Mouse (Mus musculus): ENCODE measurements around the gene Atp5g2.

Atp5g2 gene

DNA sequence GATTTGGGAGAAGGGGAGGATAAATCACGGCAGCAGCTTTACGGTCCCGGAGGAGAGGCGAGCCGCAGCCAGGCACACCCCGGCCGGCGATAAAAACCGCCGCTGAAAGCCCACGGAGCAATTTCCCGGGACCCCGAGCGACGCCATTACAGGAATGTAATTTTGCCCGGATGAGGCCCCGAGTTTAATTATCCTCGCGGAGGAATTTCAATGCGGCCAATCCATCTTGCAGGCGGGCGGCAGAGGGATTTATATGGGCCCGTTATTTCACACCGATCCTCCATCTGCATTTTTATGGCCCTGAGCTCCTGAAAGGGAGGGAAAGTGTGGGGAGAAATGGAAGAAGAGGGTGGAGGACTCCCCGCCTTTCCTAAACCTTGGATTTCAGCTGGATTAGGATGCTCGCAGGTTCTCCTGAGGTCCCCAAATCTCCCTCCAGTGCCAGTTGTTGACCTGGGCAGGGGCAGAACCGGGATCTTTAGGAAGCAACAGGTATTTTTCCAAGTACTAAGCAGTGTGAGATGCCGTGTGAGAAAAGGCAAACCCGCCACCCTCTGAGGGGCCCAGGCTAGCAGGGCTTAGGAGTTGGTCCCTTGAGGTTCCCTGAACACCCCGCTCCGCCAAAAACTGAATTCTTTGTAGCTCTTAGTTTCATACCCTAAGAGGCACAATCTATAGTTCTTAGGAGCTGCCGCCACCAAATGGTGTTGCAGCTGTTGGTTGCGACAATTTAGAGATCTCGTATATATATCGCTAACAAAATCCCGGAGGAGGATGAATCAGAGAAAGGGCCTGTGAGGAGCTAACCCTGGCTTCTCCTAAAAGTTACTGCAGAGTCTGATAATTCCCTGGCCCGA, at the start of gene Atp5g2:
Atp5g2 (minus strand) TSS at position 138 of the 857 bp plus-strand sequence.
- peak; percentile 34 for DNase-seq (ENCODE audit: low spot score)

DNA sequence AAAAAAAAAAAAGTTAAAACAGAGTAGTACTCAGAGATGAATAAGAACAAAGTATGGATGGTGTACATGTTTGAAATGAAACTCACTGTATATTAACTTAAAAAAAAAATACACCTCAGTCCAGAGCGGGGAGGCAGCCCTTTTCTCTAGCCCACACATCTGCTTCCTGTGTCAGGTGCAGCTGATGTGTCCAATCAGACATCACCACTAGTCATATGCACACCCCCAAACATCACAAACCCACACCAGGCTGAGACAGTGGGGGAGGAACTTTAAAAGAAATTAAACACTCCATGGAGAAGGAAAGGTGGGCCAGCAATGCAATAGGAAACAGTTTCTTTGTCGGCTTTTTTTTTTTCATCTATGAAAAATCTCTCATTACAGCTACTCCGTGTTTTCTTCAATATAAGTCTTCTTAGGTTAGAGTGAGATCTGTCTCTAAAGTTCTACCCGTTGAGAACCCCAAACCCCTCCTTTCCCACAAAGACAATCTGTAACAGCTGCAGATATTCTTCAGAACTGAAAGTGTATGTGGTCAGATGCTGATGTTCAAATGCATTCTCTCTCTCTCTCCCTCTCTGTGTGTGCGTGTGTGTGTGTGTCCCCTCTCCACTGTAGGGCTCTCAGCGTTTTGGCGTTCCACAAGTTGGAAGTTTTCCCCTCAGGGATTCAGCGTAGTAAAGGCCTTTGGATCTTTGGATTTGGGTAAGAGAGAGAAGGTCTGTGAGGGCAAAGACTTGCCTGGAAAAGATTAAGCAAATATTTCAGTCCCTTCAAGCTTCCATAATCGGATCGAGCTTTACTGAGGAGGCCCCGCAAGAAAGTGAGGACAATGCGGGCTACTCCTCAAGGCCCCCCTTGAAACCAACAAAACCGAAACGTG, 49.1 kb upstream of the Atp5g2 start:
- no peak for DNase-seq (ENCODE audit: low spot score)

DNA sequence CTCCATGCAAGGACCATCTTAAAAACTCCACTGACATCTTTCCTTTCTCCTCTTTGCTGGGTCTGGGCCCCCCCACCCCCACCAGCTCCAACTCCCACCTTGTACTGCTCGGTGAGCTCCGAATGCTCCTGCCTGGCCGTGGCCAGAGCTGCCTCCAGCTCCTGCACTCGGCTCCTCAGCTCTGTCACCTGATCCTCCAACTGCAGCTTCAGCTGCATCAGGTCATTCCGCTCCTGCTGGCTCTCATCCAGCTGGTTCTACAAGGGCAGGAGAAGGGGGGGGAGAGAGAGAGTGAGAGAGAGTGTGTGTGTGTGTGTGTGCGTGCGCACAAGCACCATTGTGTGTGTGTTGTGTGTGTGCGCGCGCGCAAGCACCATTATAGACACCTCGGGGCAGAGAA, 44.0 kb upstream of the Atp5g2 start:
- no peak for DNase-seq (ENCODE audit: low spot score)

DNA sequence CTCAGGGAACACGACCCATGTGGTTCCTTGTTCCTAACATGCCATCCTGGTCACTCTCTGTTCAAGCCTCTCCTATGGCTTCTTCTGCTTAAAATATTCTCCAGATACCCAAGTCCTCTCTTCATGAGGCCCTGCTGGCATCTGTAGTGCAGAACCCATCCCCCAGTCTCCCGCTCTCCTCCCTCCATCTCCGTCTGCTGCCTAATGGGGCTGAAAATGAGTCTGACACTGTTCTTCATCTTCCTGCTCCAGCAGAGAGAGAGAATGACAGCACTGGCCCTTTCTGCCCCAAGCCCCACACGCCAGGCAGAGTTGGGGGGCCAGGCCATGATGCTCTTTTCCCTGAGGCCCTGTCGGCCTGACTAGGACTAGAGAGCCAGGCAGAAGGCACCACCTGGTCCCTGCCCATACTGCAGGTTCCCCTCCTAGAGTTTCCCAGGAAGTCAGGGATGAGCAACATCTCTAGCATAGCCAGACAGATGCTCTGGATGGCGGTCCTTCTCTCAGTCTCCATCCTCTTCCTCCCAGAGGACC, 35.7 kb upstream of the Atp5g2 start:
- DNase-seq (ENCODE audit: low spot score): no peak

DNA sequence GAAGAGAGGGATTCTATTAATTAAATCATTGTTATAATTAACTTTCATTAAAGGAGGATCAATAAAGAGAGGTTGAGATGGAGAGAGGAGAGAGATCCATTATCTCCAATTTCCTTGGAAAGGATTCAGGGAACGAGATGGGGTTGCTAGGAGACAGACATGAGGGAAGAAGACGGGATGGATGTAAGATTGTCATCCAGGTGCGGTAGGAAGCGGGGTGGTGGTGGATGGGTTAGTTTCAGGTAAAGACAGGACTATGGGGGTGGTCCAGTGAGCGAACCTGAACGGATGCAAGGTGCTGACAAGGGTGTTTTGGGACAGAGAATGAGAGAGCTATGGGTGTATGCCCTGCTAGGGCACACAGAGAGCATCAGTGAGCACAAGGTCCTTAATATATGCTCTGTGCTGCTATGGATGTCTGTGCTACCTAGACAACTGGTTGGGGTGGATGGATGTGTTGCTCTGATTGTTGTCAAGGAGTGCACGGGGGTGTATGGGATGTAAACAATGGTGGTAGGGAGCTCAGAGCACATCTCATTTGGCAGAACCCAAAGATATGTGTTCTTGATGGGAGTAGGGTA, 33.9 kb upstream of the Atp5g2 start:
- no peak for DNase-seq (ENCODE audit: low spot score)

DNA sequence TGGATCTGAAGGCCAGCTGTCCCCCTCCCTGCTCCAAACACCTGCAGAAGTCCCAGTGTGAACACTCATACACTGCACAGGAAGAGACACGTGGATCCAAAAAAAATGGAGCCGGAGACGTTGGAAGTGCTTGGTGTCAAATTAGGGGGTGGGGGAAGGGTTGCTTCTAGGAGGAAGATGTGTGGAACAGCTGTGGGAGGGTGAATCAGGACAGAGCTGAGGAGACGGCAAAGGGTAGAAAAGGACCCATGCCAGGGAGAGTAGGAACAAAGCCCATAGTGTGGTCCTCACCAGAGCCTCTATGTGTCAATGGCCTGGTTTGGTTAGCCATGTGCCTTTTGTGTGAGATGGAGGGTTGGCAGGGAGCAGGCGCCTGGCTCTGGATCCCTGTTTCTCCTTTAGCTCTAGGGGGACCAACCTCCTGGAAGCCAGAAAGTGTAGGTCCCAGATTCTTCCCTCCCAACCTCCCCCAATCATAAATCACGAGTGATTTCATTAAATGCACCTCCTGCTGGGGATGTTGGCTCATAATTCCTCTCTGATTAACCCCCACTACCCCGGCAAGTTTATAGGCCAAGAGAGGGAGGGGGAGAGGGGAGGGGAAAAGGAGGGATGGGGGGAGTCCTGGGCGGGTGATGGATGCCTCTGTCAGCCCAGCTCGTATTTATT, 33.2 kb upstream of the Atp5g2 start:
- no peak for DNase-seq (ENCODE audit: low spot score)

DNA sequence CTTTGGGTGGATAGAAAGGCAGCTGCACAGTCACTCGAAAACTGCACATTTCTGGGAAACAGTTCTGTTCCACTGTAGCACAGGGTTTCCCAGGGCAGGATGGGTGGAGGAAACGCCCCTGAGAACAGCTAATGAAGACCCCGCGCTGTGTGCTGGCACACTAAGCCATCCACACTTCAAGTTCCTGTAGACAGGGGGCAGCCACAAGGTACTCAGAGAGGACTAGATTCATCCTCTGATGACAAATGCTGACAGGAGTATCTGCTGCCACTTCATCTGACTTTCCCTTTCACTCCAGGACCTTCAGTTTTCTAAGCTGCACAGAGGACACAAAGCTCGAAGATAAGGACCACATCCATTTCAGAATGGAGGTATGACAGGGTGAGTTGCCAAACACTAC, 32.7 kb upstream of the Atp5g2 start:
- DNase-seq (ENCODE audit: low spot score): no peak

DNA sequence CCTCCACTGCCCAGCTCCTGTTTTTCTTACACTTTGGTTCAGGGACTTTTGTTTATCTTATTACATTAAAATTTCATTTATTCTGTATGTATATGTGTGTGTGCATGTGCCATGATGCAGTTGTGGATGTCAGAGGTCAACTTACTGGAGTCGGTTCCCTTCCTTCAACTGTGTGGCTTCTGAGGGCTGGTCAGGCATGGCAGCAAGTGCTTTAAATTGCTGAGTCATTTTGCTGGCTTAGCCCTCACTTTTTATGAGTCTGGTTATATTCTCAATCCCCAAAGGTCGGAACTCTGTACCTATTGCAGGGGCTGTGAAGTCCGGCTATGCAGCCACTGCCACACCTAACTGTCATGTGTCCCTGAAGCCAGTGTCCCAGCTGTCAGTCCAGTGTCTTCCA, 30.8 kb upstream of the Atp5g2 start:
- DNase-seq (ENCODE audit: low spot score): no peak

DNA sequence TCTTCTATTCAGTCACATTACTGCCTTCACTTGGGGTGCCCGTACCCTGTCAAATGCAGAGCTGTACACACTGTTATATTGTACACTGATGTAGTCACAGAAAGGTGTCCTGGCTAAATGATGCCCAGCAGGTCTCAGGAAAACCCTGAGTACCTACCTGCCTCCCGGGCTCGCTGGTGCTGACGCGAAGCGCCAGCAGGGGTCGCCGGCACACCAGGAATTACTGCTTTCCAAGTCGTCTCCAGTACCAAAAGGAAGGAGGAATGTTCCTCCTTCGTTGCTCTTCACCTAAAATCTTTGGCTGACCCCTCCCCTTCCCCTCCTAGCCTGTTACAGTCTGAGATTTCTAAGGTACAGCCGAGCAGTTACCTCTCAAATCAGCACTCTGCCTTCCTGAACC, 26.0 kb upstream of the Atp5g2 start:
- peak; percentile 78 for DNase-seq (ENCODE audit: low spot score)

DNA sequence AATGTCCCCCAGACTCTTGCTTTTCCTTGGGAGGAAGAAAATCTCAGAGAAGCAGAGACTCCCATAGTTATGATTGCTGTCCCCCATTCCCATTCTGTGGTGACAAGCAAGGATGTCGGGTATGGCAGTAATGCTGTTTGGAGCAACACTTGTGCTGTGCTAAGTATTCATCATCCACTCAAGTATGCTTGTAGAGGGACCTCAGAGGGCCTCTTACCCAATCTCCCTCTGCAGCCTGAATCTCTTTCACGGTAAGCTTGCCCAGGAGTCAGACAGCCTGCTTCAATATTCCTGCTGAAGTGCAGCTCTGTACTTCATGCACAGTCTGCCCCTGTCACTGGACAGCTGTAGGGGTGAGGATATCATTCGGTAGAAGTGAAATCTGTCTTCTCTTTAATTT, 24.7 kb upstream of the Atp5g2 start:
- no peak for DNase-seq (ENCODE audit: low spot score)

DNA sequence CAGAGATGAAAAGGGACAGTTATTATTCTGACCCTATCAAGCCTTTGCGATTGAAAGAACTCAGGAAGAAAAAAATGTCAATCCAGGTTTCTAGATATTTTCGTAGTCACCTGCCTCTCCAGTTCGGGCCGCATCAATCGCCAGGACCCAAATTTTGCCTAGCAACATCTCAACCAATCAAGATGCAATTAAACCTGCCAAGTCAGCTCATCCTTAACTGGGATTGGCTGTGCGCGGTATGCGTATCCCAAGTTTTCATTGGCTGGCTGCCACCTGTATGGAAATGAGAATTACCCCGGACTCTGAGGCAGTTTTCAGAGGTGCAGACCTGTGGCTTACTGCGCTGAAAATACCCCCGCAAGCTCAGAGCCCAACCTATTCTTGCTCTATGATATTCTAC, 21.4 kb upstream of the Atp5g2 start:
- peak; percentile 46 for DNase-seq (ENCODE audit: low spot score)

DNA sequence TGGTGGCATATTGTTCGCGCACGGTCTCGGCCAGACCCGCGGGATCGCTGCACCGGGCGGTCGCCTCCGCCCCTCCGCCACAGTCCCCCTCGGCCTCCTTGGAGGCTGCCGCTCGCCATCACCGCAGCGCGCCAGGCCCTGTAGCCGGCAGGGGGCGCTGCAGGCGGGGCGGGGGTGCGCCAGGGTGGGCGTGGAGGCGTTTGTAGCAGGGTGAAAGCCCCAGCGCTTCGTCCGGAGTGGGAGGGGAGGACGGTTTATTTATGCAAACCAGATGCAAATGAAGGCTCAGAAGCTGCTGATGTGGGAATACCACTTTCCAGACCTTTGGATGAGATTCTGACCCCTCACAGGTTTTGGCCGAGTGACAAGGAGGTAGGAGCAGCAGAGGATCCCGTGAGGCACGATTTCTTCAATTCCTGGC, 20.8 kb upstream of the Atp5g2 start:
- DNase-seq (ENCODE audit: low spot score): peak; percentile 55

DNA sequence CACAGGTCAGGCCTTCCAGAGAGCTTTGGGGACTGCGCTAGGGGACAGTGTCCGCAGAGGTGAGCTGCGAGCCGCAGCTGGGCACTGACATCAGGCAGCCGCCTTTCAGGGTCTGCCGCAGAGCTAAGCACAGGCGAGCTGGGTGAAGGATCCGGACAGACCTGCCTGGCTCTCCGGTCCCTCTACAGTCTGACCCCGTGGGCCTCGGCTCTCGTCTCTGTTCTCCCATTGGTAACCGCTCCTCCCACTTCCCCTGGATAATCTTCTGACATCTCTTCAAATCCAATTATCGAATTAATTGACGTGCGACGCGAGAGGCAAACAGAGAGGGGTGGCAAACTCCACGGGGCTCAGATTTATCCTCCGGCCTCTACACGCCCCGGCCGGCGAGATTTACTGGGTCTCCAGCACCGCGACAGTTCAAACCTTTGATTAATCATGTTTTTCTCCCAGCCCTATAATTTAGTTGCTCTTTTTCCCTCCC, 20.2 kb upstream of the Atp5g2 start:
- DNase-seq (ENCODE audit: low spot score): no peak

DNA sequence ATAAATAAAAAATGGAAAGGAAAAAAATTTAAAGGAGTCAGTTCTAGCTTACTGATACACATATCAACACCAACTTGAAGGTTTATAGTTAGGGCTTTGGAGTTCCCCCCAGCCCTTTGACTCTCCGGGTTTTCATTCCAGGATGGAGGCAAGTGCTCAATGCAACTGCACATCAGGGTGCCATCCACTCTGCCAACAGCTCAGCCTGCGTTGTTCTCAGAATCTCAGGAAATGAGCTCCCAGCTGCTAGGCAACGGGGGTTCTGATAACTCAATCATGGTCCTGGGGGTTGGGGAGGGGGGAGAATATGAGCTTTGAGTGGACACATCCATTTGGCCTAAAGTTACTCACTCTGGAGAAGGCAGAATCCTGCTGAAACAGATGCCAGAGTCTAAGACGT, 13.6 kb upstream of the Atp5g2 start:
- no peak for DNase-seq (ENCODE audit: low spot score)

DNA sequence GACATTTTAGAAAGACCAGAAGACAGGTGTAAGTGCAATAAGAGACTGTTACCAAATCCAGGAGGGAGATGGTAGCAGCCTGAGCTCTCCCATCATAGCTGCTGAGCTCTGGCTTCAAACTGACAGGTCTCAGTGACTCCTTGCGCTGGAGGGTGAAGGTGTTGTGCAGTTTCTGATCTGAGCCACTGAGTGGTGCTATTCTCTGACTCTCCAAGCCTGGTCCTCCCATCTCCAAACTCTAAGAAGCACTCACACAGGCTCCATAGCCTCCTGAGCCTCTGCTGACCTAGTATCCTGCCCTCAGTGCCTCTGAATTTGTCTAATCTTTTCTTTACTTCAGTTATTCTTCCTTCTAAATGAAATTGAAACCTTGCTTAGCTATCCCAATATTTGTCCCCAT, 11.5 kb upstream of the Atp5g2 start:
- no peak for DNase-seq (ENCODE audit: low spot score)

DNA sequence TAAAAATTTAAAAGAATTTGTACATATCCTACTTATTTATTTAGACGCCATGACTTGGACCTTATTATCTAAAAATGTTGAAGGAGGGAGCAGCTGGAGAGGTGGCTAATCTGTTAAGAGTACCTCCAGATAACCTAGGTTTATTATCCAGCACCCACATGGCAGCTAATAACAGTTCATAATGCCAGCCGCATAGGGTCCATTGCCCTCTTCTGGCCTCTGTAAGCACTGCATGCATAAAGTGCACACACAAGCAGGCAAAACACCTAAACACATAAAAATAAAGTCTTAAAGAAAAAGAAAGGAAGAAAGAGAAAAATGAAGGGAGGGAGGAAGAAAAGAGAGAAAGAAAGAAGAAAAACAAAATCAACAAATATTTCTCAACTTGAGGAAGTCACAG, 4.2 kb upstream of the Atp5g2 start:
- no peak for DNase-seq (ENCODE audit: low spot score)

DNA sequence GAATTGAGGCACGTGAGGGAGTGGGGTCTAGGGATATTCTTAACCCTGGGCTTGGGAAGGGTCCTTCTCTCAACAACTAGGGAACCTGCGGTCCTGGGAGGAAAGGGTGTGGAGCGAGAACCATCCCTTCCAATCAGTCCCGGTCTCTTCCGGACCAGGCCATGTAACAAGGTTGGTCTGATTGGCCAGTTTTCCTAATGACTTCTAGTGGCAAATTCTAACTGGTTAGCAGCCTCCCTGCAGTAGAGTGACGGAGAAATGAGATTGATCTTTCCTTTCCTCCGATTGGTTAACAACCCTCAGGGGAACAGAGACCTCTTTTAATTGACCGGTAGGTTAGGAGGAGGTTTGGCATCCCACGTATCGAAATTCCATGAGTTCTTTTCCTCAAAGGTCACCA, 1.4 kb upstream of the Atp5g2 start:
- DNase-seq (ENCODE audit: low spot score): peak; percentile 42

DNA sequence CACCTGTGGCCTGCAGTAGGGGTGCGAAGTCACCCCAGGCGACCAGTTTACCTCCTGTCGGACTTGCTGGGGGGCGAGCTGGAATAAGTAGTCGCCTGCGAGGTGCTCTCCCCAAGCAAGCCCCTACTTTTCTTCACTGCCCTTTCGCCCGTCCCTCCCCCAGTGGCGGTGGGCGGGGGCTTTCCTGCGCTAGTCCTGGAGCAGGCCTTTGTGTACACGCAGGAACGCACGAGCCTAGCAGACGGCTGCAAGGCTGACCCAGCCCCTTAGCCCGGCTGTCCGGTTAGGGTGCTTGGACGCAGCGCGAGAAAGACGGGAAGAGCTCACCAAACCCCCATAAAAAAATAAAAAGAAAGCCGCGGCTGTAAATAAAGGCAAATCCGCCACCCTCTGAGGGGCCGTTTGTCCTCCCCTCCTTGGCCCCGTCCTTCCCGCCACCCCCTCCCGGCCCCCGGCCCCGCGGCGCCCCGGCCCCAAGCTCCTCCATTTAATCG, 384 bp downstream of the Atp5g2 start:
- peak; percentile 80 for DNase-seq (ENCODE audit: low spot score)

DNA sequence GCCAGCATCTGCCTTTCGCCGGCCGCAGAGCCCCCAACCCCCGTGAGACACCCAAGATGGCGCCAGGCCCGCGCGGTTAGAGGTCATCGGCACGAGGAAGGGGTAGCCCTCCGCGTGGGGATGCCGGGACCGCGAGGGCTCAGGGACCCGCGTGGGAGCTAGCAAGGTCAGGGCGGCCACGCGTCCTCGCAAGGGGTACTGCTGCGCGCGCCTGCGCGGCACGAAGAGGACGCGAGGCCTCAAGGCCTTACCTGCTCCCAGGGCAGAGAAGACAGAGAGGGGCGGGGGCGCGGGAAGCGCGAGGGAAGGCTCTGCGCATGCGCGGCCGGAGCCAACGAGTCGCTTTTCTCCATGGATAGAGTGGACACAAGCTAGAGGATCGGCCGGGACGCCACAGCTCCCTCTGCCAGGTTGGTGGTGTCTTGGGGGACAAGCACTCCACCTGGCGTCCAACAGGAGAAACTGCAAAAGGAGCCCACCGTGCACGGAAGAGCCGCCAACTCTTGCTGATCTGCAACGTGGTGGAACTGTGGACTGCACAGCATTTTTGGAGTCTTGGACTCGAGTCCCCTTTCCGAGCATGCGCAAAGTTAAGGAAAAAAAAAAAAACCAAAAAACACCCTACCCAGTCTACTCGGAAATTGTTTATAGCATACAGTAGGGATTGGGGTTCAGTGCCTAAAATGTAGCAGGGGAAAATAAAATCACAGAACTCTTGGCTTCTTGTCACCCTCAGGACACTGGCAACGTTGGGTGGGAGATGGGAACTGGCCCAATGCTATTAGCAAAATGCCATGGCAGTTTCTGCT, 1.2 kb downstream of the Atp5g2 start:
- peak; percentile 92 for DNase-seq (ENCODE audit: low spot score)

DNA sequence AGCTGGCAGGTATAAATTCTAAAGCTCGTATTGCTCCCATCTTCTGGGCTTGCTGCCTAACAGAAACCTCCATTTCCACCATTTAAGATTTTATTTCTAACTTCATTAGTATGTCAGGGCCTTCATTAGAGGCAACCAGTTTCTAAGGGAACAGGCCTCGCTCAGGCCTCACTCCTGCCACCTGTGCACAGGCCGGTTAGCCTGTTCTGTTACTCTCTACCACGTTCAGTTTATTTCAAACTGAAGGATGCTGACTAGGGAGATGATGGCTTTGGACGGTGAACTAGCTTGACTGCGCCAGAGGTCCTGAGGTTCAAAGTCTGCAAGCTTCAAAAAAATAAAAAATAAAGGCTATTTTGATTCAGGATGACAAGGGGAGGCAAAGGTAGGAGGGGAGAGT, 1.9 kb downstream of the Atp5g2 start:
- no peak for DNase-seq (ENCODE audit: low spot score)

DNA sequence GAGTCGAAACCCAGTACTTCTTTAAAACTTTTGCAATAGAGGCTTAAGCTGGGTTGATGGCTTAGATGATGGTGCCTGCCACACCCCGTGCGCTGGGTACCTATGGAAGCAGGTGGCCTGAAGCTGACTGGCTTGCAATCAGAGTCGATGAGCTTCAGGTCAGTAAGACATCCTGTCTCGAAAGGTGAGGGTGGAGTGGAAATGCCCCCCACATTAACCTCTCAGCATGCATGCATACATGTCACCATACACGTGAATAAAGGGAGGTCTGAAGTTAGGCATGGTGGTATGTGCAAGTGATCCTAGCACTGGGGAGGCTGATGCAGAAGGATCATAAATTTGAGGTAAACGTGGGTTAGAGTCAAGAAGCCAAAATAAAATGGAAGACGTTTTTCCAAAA, 2.6 kb downstream of the Atp5g2 start:
- no peak for DNase-seq (ENCODE audit: low spot score)
